Mouse (Mus musculus): Measurements from ENCODE around the gene Map4k5. TPM values are rescaled to one million over a fixed set of nuclear protein-coding genes. Genes with fewer than 3 reads are reported as not detected.

Map4k5 gene
- polyA plus RNA-seq (2012; ENCODE audit: low replicate concordance), result 5.7 and 8.4 TPM in 2 replicates

GRCm38 (mm10) chr12:69892371-69893251, at the start of gene Map4k5, which contains the start of gene Atl1:
TSS of gene Map4k5 (minus strand) at chr12:69893200.
TSS of gene Atl1 (plus strand) at chr12:69892614.

GRCm38 (mm10) chr12:69790530-69791505, 102.2 kb downstream of the Map4k5 start, which contains the start of gene Cdkl1:
TSS of gene Cdkl1 (minus strand) at chr12:69791267.

Other genes starting within 250 kb of the Map4k5 start
- 6.4 and 9.2 TPM in 2 replicates for gene Sos2, start 211.3 kb downstream of the Map4k5 start, polyA plus RNA-seq (2012; ENCODE audit: low replicate concordance)
- gene L2hgdh, start 168.3 kb downstream of the Map4k5 start, polyA plus RNA-seq (2012; ENCODE audit: low replicate concordance), result 0.95 and 0.99 TPM in 2 replicates
- 6.5 and 16.2 TPM in 2 replicates for gene Atp5s, start 168.2 kb downstream of the Map4k5 start, polyA plus RNA-seq (2012; ENCODE audit: low replicate concordance)
- 0.36 and 1.5 TPM in 2 replicates for gene Cdkl1, start 101.9 kb downstream of the Map4k5 start, polyA plus RNA-seq (2012; ENCODE audit: low replicate concordance)
- gene Atl1, start 586 bp downstream of the Map4k5 start, polyA plus RNA-seq (2012; ENCODE audit: low replicate concordance), result 0.83 and 1.1 TPM in 2 replicates
- 10.8 and 18.8 TPM in 2 replicates for gene Sav1, start 93.8 kb upstream of the Map4k5 start, polyA plus RNA-seq (2012; ENCODE audit: low replicate concordance)
- 21.2 and 34.6 TPM in 2 replicates for gene Nin, start 220.5 kb upstream of the Map4k5 start, polyA plus RNA-seq (2012; ENCODE audit: low replicate concordance)

Measured in hematopoietic multipotent progenitor cell, adult 10-12 weeks (in vitro differentiated cells).